Mouse (Mus musculus) megakaryocyte-erythroid progenitor cell, adult 5-6 weeks (primary cell): ENCODE data around the gene Ttc32. TPM values are rescaled to one million over a fixed set of nuclear protein-coding genes. Genes with fewer than 3 reads are reported as not detected.
"Not testable (repeated sequence)": the region's sequence is repeated elsewhere in the genome, so short reads cannot be mapped to it uniquely, and the experiment has no call there.

Experiments
- ATAC-seq: replicated peaks from 2 replicates; pipeline ENCODE4 v1.8.0; 2016; ENCODE audit warnings: mild to moderate bottlenecking, inconsistent platforms; ENCODE audit not compliant: severe bottlenecking, poor library complexity, low FRiP score, low TSS enrichment
- total RNA-seq, 2 experiments: library from RNA; stranded (forward) in 1 of 2; stranded (reverse) in 1 of 2; fragments of 200-1000, 215-1000 nt in 1 of 2; fragments of >200 nt in 1 of 2; fragmentation: Nextera tagmentation in 1 of 2; gene quantifications; 2 replicates each; pipeline ENCODE4 v1.2.3; 2014 to 2017

The Ttc32 gene
- total RNA-seq (2014; fragmentation: Nextera tagmentation) (15.6 and 16.8 TPM in 2 replicates), total RNA-seq (2017) (12.9 and 17.7 TPM in 2 replicates)

DNA sequence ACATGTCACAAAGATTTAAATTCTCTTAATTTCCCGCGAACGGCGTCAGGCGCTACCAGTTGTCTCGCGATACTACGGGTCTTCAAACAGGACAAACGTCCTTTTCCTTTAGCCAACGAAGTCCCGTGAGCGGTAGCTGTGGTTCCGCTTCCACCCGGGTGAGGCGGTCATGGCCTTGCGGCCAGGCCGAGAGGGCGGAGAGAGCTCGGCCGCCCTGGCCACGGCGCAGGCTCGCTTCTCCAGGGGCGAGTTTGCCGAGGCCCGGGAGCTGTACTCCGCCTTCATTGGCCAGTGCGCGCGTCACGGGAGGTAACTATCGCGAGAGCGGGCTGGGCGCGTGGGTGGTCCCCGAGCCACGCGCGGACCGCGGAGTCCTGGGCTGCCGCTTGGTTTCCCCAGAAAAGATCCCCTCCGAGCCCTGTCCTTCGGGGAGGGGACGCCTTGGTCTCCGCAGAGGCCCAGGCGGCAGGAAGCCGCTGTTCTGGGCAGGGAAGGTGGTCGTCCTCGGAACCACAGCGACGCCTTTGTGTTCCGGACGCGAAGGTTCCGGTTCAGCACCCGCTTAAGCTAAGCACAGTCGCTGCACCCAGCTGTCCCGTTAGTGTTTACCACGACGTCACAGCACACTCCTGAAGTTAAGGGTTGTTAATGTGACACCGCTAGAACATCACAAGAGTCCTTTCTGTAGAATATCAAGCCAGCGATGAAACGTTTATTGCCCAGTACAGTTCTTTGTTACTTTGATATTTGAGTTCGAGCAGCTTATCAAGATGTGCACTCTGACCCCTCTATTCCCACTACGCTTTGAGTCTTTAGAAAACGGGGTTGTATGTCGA is at the start of gene Ttc32:
Gene Ttc32, plus strand, starts transcription at position 110 of the 836 bp plus-strand sequence.
- peak; percentile 91 for ATAC-seq

DNA sequence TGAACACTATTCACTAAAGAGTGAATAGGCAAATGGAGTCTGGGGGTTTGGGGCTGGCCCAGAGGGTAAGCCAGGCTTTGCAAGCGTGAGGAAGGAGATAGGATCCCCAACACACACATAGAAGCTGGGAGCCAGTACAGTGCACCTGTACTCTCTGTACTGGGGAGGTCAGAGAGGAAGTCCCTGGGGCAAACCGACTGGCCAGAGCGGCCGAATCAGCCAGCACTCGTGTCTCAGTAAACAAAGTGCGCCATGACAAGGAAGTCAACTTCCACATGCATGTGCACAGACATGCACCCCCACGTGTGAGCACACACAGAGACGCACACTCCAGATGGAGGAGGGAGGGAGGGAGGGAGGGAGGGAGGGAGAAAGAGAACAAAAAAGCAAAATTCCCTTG is 36.6 kb upstream of the Ttc32 start:
- no peak for ATAC-seq

DNA sequence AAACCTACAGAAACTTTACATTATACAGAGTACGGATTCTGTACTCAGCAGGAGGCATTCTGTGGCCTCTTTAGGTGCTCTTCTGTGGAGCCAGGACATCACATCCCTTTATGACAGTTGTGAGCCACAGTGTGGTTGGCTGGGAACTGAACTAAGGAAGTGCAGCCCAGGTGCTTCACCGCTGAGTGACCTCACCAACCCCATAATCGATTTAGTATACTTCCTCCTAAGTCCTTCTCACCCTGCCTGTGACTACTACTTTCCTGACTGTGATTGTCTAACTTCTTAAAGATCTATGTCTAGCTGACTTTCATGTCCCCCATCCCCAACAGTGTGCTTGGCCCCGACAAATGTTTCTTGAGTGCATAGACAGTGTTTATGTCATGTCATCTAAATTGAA is 31.5 kb upstream of the Ttc32 start:
- no peak for ATAC-seq

DNA sequence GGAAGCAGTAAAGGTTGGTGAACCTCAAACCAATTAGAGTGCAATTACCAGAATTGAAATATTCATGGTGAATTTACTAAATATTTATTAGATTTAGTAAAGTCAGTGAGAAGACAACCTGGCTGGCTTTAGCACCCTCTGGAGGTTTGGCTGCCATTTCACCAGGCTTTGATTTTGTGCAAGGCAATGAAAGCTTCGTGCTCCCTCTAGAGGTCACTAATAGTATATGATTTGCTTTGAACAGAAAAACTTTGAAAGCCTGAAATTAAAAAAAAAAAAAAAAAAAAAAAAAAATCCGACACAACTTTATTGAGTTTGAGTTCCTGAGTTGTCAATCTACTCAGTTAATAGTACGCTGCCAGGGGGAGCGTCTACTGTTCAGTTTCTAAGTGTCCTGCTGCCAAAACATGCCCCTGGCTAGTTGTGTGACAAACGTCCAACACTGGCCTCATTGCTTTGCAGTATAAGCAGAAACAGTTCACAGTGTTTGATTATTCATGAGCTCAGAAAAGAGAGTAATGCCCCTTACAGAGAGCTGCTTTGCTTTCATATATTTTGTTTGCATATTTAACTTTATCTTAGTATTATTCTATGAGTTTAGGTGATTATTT is 27.7 kb upstream of the Ttc32 start:
- ATAC-seq: peak; percentile 91

DNA sequence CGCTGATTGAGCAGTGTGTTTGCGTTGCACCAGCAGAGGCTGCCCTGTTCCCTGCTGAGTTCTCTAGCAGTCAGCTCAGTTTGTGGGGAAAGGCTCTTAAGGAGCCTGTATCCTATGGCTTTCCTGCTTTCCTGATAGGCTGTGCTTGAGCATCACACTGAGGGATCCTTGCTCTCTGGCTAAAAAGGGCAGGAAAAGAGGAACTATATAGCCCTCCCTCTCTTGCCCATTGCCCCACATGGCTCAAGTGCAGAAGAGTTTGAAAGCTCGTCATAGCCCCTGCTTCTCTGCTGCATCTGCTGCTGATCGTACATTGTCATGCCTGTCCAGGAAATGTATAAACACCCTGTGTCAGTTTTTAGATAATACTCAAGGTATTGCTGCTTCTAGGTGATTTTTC is 22.7 kb upstream of the Ttc32 start:
- ATAC-seq: no peak

DNA sequence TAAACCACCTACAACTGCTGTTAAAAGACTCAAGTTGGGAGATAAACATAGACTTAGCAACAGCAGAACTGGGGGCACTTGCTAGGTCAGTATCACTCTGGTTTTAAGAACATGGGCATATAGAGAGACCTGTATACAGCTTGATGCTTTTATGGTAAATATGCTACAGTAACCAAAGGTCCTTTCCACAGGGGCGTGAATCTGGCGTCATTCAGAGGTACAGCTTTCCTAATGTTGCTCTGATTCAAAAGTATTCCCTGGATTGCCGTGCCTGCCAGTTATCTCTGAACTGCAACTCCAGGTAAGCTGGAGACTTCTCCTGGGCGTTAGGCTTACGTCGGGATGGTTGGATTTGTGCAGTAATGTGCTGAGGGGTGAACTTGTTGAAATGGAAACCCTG is 22.0 kb upstream of the Ttc32 start:
- no peak for ATAC-seq

DNA sequence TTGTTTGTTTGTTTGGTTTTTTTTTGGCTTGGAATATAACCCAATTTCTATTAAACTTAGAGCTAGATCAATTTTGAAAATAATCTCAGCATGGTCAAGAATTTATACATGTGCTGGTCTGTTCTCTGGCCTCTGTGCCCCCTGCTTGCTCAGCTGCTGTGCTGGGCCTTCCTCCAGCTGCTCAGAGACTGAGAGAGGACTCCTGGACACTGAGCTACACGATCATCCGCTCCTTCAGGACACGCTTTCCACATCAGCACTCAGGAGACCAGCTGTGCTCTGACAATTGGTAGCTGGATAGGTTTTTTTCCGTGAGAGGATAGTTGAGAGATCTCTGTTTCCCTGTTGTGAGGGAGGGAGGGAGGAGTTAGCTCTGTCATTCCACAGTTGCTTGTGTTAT is 19.5 kb upstream of the Ttc32 start:
- no peak for ATAC-seq

DNA sequence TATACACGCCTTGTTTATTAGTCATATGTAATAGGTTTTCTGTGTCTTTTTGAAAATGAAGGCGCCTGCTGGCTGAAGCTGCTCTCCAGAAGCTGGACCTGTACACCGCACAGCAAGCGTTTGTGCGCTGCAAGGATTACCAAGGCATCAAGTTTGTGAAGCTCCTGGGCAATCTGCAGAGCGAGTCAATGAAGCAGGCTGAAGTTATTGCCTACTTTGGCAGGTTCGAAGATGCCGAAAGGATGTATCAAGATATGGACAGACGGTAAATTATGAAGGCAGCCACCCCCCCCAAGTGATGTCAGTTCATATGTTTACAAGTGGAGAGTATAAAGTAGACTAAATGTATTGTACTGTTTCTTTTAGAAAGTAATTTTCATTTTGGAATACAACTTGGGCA is 13.4 kb upstream of the Ttc32 start:
- no peak for ATAC-seq

DNA sequence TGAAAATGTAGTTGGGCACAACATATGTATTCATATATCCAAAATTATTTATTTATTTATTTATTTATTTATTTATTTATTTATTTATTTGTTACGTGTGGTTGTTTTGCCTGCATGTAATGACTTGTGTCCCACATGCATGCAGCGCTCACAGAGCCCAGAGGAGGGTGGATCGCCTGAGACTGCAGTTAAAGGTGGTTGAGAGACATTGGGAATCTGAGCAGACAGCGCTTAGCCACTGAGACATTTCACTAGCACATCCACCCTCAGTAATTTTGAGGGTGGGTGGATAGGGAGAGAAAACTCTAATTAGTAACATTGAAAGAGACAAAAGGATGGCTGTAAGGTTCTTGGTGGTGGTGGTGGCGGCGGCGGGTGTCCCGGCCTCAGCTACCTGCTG is 9.4 kb upstream of the Ttc32 start:
- no peak for ATAC-seq

DNA sequence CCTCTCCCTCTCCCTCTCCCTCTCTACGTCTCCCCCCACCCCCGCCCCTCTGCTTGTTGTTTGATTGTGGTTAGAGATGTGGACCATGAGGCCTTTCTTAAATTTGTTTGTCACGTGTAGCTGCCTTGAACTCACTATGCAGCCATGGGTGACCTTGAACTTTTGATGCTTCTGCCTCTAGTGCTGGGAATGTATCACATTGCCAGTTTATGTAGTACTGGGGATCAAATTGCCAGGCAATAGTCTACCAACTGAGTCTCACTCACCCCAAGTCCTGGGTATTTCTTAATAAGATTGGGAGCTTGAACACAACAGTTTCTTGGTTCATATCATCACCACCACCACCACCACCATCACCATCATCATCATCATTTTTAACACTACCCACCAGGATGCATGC is 8.8 kb upstream of the Ttc32 start:
- no peak for ATAC-seq

DNA sequence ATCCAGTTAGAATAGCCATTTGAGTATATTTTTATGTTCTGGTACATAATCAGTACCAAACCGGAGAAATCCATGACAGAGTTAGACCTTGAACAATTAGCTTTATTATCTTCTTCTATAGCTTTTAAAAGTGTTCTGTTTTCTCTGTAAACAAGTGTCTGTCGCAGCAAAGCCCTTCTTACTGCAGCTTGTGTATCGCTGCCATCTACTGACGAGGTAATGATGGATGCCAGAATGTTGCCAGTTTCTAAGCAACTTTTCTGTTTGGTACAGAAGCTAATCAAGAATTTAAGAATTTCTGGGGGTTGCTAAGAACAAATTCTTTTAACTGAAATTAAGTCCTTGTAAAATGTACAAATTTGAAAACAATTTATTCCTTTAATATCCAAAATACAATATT is 6.8 kb upstream of the Ttc32 start:
- no peak for ATAC-seq

DNA sequence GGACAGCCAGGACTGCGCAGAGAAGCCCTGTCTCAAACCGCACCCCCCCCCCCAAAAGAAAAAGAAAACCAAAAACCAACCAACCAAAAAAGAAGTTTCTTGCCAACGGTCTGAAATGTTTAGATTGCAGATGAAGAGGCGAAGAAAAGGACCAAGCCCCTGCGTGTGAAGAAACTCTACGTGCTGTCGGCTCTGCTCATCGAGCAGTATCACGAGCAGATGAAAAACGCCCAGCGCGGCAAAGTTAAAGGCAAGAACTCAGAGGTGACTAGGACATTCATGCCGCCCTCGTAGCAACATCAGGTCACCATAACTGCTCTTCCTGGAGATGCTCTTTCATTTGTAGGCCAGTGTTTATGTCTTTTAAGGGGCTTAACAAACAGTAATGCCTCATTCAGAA is 5.7 kb upstream of the Ttc32 start:
- no peak for ATAC-seq

DNA sequence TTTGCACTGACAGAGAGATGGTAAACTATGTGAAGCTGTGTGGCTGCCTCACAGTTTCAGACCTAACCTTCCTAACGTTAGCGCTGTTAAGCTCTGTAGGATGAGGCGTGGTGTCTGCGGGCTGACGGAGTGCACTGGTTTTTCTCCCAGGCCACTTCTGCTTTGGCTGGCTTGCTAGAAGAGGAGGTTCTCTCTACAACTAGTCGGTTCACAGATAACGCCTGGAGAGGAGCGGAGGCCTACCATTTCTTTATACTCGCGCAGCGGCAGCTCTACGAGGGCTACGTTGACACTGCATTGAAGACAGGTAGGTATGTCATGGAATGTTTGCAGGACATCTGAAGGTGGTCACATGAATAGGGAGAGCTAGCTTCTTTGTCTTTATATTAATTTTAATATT is 5.1 kb upstream of the Ttc32 start:
- ATAC-seq: no peak

DNA sequence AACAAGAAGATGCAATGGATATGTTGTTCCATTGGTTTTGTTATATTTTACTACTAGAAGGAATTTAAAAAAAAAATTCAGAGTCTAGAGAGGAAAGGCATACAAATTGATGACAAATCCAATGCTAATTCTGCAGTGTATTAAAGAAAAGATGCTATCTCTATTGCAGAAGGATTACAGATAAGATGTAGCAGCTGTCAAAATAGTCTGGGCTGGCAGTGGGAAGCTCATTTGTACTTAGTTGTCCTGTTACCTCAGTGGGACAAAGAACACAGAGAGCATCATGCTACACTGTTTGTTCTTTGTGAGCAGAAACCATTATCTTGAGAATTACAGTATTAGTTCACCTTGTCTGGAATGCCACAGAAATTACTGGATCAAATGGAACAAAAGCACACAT is 3.0 kb upstream of the Ttc32 start:
- ATAC-seq: no peak

DNA sequence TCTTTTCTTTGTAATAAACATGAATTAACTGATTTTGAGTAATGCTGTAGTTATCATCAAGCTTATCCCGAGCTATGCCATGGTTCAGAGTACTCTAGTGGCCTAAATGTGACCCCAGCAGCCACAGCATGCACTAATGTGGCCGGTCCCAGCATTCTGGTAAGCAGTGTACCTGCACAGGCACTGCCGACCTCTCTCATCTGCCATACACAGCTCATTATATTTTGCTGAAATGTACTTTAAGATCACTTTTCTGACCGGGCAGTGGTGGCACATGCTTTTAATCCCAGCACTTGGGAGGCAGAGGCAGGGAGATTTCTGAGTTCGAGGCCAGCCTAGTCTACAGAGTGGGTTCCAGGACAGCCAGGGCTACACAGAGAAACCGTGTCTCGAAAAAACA is 981 bp upstream of the Ttc32 start:
- not testable (repeated sequence) for ATAC-seq

DNA sequence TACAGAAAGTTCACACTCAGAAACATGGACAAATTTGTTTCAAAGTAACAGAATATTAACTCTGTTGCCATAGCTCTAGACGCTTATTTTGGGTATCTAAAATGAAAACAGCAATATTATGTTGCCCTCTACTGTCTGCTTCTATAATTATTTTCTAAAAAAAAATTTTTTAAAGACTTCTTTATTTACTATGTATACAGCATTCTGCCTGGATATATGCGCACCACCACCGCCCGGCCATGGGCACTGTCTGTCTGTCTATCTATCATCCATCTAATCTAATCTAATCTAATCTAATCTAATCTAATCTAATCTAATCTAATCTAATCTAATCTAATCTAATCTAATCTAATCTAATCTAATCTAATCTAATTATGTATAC is 300 bp upstream of the Ttc32 start:
- ATAC-seq: no peak

DNA sequence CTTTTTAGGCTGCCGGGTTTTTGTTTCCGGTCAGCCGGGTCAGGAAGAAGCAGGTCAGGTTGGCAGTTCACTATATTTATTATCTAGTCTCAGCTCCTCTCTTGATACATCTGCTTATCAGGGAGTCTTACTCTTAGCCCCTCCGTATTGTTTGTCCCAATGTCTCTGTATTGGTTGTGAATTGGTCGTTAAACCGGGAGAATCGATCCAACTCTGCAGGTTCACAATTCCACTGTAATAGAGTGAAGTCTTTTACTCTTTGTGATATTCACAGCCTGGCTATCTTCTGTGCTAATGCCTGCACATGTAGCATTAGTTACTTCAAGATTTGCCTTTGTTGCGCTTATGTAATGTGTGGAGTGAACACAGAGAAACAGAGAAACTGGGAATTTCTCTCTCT is 1.4 kb downstream of the Ttc32 start:
- no peak for ATAC-seq

DNA sequence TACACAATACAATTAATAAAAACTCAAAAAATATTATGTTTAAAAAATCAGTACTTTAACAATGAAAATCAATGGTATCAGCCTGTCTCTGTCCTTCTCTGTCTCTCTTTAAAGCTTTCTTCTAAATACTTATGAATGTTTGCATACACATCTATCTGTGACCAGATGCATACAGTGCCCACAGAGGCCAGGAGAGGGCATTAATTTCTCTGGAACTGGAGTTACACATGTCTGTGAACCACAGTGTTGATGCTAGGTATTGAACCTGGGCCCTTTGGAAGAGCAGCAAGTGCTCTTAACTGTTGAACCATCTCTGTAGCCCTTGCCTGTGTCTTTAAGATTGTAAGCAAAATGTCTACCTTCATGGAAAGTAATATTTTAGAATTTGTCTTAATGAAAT is 3.3 kb downstream of the Ttc32 start:
- ATAC-seq: no peak

DNA sequence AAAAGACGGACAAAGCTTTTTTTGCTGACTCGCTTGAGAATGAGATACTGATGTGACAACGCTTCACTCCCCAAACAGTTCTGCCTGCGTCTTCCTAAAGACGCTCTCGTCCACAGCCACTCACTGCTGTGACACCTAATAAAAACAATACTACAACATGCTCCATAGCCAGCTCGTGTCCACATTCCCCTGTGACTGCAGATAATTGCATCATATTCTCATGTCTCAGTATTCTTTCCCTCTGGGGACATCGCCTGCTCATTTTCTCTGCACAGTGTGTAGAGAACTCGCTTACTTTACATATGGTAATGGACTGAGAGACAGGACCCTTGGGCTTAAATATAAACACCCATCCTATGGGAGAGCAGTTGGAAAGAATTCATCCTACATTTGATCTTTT is 6.6 kb downstream of the Ttc32 start:
- no peak for ATAC-seq

DNA sequence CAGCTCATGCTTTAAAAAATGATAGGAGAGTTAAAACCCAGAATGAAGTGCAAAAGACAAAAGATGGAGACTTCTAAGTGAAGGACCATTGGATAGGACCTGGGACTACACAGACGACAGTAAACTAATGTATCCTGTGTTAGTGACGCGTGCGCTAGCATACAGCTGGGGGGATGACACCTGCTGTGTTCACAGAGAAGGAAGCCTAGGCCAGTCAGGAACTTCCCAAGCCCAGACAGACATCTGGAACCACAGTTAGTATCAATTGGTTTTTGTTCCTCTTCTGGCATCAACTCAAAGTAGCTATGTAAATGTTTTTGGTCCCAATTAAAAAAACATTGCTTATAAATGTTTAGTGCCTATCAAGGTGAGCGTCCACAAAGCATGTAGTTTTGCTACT is 10.4 kb downstream of the Ttc32 start:
- no peak for ATAC-seq

DNA sequence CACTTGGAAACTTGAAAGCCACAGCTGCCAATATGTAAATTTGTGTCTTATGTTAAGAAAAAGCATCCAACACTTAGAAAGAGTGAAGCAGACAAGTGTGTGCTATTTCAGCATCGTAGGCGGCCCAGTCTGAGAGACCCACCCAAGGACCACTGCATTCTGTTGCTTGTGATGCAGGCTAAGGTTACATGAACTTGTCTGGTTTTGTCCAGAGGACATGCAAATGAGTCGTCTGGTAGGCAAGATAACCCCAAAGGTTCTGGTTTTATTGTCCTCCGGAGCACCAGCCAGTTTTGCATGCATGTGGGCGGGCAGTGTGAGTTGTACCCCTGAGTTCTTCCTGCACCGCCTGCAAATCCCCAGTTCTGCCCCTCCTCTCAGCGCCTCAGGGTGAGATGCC is 10.9 kb downstream of the Ttc32 start:
- ATAC-seq: no peak
